Mouse (Mus musculus) thymus, adult 2 months (tissue): ENCODE data around the gene Bach1.

Experiments used
- CTCF ChIP-seq: fragments of 200-500 bp; IDR thresholded peaks from 2 replicates; pipeline ENCODE4 v1.5.1; 2012; ENCODE audit warnings: mild to moderate bottlenecking, control low read depth, low read length, moderate library complexity, borderline replicate concordance; ENCODE audit not compliant: control insufficient read depth, poor library complexity, insufficient read depth; ENCODE audit errors: extremely low read depth
- POLR2A ChIP-seq: fragments of 200-500 bp; IDR thresholded peaks from 2 replicates; pipeline ENCODE4 v1.6.1; 2012; ENCODE audit warnings: mild to moderate bottlenecking, low read length, control low read depth, moderate library complexity; ENCODE audit not compliant: control insufficient read depth, poor library complexity, insufficient read depth; ENCODE audit errors: extremely low read depth

- TF ChIP-seq POLR2A: no peak
- no peak for TF ChIP-seq CTCF
Measured at GRCm38 (mm10) chr16:87719688-87720283, 21.0 kb downstream of the Bach1 start.
